In the genomic region with DNA sequence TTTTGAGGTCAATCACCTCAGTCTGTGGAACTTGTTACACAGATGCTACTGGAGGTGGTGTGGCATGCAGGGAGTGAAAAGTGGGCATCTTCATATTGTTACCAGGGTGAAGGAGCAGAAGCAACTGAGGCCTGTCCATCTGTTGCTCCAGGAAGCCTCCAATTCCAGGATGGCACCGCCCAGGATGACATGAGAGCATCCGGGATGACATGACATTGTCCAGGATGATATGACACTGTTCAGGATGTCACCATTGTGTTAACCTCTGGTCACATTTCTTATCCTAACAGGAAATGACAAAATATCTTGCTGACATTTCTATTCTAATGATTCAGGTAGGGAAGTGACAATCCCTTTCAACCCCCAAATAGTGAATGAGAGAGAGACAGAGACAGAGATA, we compare ENCODE assay signal across 25 mouse cellular contexts. TPM values are rescaled to one million over a fixed set of nuclear protein-coding genes. Genes with fewer than 3 reads are reported as not detected.
DNase-seq lines count a peak whose midpoint lies in the region; ATAC-seq and TF ChIP-seq lines count a peak whose summit lies in the region.
"Had no signal": no experiment of that assay in that cellular context is flagged by ENCODE, and none has a peak within 500 bp of the region (broad histone marks: within the 10 kb centered on the region; RNA-seq: fewer than 3 reads in every experiment).

No protein-coding gene starts in this region.

- no peak for TF ChIP-seq CTCF in kidney, postnatal 0 days (IDR thresholded peaks at IDR 0.05; ENCODE audit: low read depth)

- no peaks in the 10 kb centered on the region for H3K4me1 ChIP-seq in kidney, postnatal 0 days (replicated peaks; ENCODE audit: insufficient read depth, low read length)
- H3K4me1 ChIP-seq in brown adipose tissue, adult 24 weeks (ENCODE audit: control insufficient read depth, insufficient read depth, insufficient read length, low read length) = peaks cover 6% of the 10 kb centered on the region; the same call in 1 of the 2 replicates
- H3K4me1 ChIP-seq: embryonic facial prominence, embryonic 12.5 days; hindbrain, embryonic 13.5 days; neural tube, embryonic 15.5 days had no signal

- H3K36me3 ChIP-seq in kidney, postnatal 0 days (ENCODE audit: insufficient read depth, low read length) = no peaks in the 10 kb centered on the region
- H3K36me3 ChIP-seq: embryonic facial prominence, embryonic 12.5 days; hindbrain, embryonic 13.5 days; limb, embryonic 12.5 days; neural tube, embryonic 15.5 days had no signal

- H3K4me2 ChIP-seq in kidney, postnatal 0 days (ENCODE audit: low read length) = no peak overlapping the region
- H3K4me2 ChIP-seq: embryonic facial prominence, embryonic 12.5 days; hindbrain, embryonic 13.5 days; limb, embryonic 12.5 days; neural tube, embryonic 15.5 days had no signal

- peak; percentile 28 for DNase-seq in kidney, postnatal 0 days (ENCODE audit: low spot score)
- DNase-seq in kidney, adult 11 months = no peak
- DNase-seq in kidney, postnatal 14 days = peak; percentile 47
- DNase-seq in lung, postnatal 36 days = peak; percentile 56
- no peak for DNase-seq in MN1 (ENCODE audit: low spot score)
- no peak for DNase-seq in adrenal gland, adult (ENCODE audit: inconsistent age in 2 of 2, low spot score in 1 of 2)
- DNase-seq: adrenal gland, postnatal 10 days; B cell, adult 2 months; cerebellum, adult 11 months; cerebellum, adult 9-10 months; embryo, embryonic 11 days; gastrocnemius, postnatal 14 days; midbrain, embryonic 14.5 days; retina, postnatal 1 day; right cerebral cortex, postnatal 14 days; thymus, postnatal 14 days had no signal

- H3K9me3 ChIP-seq in kidney, postnatal 0 days (replicated peaks; ENCODE audit: low read length) = no peaks in the 10 kb centered on the region
- H3K9me3 ChIP-seq: embryonic facial prominence, embryonic 12.5 days; hindbrain, embryonic 13.5 days; limb, embryonic 12.5 days; neural tube, embryonic 15.5 days had no signal

- H3K27ac ChIP-seq in kidney, postnatal 0 days = no peak overlapping the region
- peak overlapping the region; percentile 64 for H3K27ac ChIP-seq in brown adipose tissue, adult 24 weeks (replicated peaks; ENCODE audit: low read depth, low read length)
- H3K27ac ChIP-seq: embryonic facial prominence, embryonic 12.5 days; hindbrain, embryonic 13.5 days; limb, embryonic 12.5 days; macrophage; neural tube, embryonic 15.5 days had no signal

- H3K9ac ChIP-seq in kidney, postnatal 0 days (ENCODE audit: low read depth, low read length) = no peak overlapping the region
- H3K9ac ChIP-seq: embryonic facial prominence, embryonic 12.5 days; hindbrain, embryonic 13.5 days; limb, embryonic 12.5 days; neural tube, embryonic 15.5 days had no signal

- no peak for ATAC-seq in kidney, postnatal 0 days (replicated peaks; ENCODE audit: low FRiP score, low read depth)
- ATAC-seq: forebrain, embryonic 14.5 days; intestine, embryonic 16.5 days had no signal

- 90% methylated on average over 2 of the region's 2 CpGs for WGBS in kidney, postnatal 0 days

- no peak overlapping the region for H3K4me3 ChIP-seq in kidney, postnatal 0 days (replicated peaks; ENCODE audit: low read depth, low read length)
- no peak overlapping the region for H3K4me3 ChIP-seq in brown adipose tissue, adult 24 weeks (ENCODE audit: insufficient read depth, low read depth, low read length)
- H3K4me3 ChIP-seq: embryonic facial prominence, embryonic 12.5 days; hindbrain, embryonic 13.5 days; limb, embryonic 12.5 days; neural tube, embryonic 15.5 days had no signal

- no peaks in the 10 kb centered on the region for H3K27me3 ChIP-seq in kidney, postnatal 0 days (ENCODE audit: insufficient read depth, low read length)
- H3K27me3 ChIP-seq: embryonic facial prominence, embryonic 12.5 days; hindbrain, embryonic 13.5 days; limb, embryonic 12.5 days; neural tube, embryonic 15.5 days had no signal

RNA-seq across cellular contexts. Expression of gene Cartpt, which starts 47.8 kb away (rescaled TPM):
- polyA plus RNA-seq in kidney, postnatal 0 days (2015; fragmentation: Nextera tagmentation; extraction: Ambion mirVana) = 0.16 TPM in 1 of 2 replicates, not detected in the other
- not detected in 2 replicates for polyA plus RNA-seq in brown adipose tissue, adult 24 weeks (2012; ENCODE audit: insufficient read depth, insufficient read length, missing spikeins)
- polyA plus RNA-seq: limb, embryonic 12.5 days; liver, adult 2 months; macrophage had no signal

Comparison
In these comparisons a context has a peak if more than half of its experiments do, and no peak if none do; other contexts are left out.
1. DNase-seq: peak in kidney, postnatal 0 days (single experiment), kidney, postnatal 14 days (single experiment) and lung, postnatal 36 days (single experiment); none in kidney, adult 11 months (single experiment), MN1 (single experiment) and adrenal gland, adult (0 of 2).